Mouse (Mus musculus): ENCODE results near the gene Ttll12.

GRCm38 (mm10) chr15:83560941-83561477, 33.9 kb downstream of the Ttll12 start:
- TF ChIP-seq CTCF (IDR thresholded peaks at IDR 0.05; ENCODE audit: insufficient read depth, low read depth, low read length) (no peak), POLR2A (IDR thresholded peaks at IDR 0.05; ENCODE audit: insufficient read depth, low read depth, low read length) (no peak)

All from olfactory bulb, adult 2 months (tissue).